Mouse (Mus musculus) gastrocnemius, postnatal 36 days (tissue): ENCODE measurements around the gene Ppp1r18. TPM values are rescaled to one million over a fixed set of nuclear protein-coding genes. Genes with fewer than 3 reads are reported as not detected.
"Not testable (repeated sequence)": the region's sequence is repeated elsewhere in the genome, so short reads cannot be mapped to it uniquely, and the experiment has no call there.

Source experiments
- DNase-seq, 2 experiments: peaks; one replicate each; pipeline ENCODE4 v3.0.0; 2022
- intact Hi-C: fragments of 180-260 bp; cut with DNase I; formaldehyde crosslinking; loops from one replicate; pipeline ENCODE4 v1.15.1; 2025
- total RNA-seq, 2 experiments: library from RNA; stranded (reverse); gene quantifications; 2 replicates each; pipeline ENCODE4 v1.2.3; 2021

Gene Ppp1r18
- total RNA-seq, 2 experiments from 2014 or later = 5.1 to 5.2 TPM

DNA sequence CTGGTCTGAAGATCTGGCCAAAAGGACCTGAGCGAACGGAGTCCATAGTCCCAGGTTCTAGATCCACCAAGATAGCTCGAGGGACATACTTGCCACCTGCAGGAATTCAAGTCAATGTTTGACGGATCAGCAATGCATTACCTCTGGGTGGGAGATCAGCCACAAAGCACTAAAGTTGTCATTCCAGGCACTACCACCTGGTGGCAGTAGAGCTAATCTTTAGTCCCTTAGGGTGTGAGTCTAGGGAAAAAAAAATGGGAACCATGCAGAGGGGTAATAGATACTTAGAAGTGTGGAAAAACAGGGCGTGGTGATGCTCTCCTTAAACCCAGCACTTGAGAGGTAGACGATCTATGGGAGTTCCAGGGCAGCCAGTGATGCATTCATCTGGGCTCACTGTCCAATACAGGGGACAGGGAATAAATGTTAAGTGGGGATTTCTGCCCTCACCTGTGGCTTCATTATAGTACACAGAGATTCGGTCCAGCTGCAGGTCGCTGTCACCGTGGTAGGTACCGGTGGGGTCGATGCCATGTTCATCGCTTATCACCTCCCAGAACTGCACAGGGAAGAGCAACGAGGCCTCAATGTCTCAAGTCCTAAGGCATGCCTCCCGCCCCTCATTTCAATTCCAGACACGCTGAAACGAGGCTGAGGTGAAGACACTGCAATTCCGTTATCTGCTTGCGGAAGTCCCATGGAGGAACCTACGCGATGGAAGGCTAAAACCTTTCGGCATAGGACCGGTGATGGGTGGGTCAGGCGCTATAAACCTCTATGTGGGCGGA lies 29.0 kb upstream of the Ppp1r18 start:
- intact Hi-C loops = loop anchor here (2.0 kb wide), 1 partner anchor 36 kb away; no protein-coding TSS in a partner anchor
- peak; percentile 60 to 79 for DNase-seq

- DNase-seq = peak; percentile 74 to 85
Measured at GRCm38 (mm10) chr17:35836991-35837422, 28.4 kb upstream of the Ppp1r18 start.

GRCm38 (mm10) chr17:35837487-35837886 lies 27.9 kb upstream of the Ppp1r18 start:
- DNase-seq = no peak
- intact Hi-C loops = loop anchor here (2.0 kb wide), 1 partner anchor 35 kb away; no protein-coding TSS in a partner anchor

More at GRCm38 (mm10) chr17:35836991-35837422, 28.4 kb upstream of the Ppp1r18 start:
- intact Hi-C loops = loop anchor here (2.0 kb wide), 1 partner anchor 36 kb away; no protein-coding TSS in a partner anchor

DNA sequence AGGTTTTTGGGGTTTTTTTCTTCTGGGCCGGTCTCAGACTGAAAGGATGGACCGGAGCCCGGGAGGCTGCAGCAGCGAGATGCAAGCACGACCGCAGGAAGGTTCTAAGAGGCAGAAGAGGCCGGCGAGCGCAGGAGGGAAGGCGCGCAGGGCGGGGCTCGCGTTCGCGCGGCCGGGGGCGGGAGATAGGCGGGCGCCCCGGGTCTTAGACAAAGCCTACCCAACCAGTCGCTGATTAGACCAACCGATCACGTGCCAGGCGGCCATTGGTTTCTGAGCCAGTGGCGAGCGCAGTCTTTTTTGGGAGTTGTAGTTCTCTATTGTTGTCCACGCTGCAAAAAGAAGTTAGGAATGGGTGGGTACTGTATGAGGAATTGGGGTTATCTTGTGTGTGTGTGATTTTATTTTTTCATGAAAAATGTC lies 27.3 kb upstream of the Ppp1r18 start, which contains the start of gene Tubb5:
Gene Tubb5 (minus strand): TSS at position 185 of the 423 bp plus-strand sequence.
- peak; percentile 91 to 96 for DNase-seq
- intact Hi-C loops = no loop called here

DNA sequence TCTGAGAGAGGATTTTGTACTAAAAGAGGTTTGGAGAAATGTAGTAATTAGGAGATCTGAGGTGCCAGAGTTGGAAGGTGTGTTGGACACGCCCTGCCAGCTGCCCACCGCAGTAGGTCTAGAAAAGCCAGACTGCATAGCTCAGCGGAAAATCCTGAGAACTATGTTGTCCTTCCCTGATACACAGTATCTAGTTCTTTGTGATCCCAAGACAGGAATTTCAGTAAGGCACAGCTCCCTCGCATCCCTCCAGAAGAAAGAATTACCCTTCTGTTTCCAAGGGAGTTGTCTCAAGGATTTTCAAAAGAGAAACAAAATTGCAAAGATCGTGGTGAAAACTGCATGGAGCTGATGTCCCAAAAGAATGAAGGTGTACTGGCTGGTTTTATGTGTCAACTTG lies 26.8 kb upstream of the Ppp1r18 start:
- intact Hi-C loops = no loop called here
- no peak for DNase-seq

- intact Hi-C loops, DNase-seq: not testable (repeated sequence)
Measured at GRCm38 (mm10) chr17:35839002-35839401, 26.4 kb upstream of the Ppp1r18 start.

- intact Hi-C loops = no loop called here
- no peak for DNase-seq
Measured at GRCm38 (mm10) chr17:35840561-35840960, 24.8 kb upstream of the Ppp1r18 start.

DNA sequence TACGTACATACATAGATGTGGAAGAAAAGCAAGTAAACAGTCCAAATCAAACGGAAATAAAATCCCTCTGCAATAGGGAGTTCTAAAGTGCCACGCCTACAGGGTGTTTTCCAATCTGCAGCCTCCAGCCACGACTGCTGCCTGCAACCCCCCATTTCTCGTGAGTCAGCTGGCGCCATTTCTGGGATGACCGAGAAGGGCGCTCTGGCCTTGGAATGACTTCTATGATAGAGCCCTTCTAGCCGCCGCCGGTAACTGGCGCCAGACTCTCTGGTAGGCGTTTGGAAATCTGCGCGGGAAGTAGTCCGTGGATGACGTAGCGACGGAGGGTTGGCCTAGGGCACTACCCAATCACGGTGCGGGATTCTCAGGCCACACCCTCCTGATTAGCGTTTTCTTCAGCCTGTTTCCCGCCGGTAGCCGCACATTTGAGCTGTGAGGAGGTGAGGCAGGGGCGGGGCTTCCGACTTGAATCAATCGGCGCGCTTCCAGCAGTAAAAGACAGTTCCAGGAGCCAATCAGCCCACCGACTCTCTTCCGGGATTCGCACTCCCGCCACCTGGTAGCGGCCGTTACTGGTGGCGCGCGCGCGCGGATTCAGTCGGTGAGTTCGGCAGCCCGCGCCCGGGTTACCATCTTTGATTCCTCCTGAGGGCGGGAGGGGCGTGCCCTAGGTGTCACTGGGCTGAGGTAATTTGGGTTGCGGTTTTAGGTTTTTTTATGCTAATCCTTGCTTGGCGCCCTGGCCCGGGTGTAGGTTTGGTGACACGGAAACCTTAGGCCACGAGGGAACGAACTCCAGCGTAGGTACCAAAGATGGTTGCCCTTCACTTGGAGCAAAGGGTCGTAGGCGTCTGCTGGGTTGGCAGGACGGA lies 24.1 kb upstream of the Ppp1r18 start, which contains the start of gene Mdc1:
Gene Mdc1 (plus strand): TSS at position 440 of the 875 bp plus-strand sequence.
- intact Hi-C loops = no loop called here

GRCm38 (mm10) chr17:35842006-35842405 lies 23.4 kb upstream of the Ppp1r18 start:
- intact Hi-C loops = no loop called here
- no peak for DNase-seq

More for the DNA sequence above, 24.1 kb upstream of the Ppp1r18 start, which contains the start of gene Mdc1:
- DNase-seq = peak; percentile 98 to 99

DNA sequence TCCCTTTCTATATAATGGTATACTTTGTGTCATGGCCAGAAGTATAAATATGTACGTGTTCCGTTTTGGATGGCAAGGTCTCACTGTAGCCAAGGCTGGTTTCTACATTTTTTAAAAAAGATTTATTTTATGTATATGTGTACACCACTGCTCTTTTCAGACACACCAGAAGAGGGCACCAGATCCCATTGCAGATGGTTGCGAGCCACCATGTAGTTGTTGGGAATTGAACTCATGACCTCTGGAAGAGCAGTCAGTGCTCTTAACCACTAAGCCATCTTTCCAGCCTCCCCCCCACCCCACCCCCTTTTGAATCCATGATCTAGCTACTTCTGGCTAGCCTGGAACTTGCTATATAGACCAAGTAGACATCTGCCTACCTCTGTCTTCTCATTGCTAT lies 21.9 kb upstream of the Ppp1r18 start:
- DNase-seq = no peak

GRCm38 (mm10) chr17:35848112-35848511 lies 17.3 kb upstream of the Ppp1r18 start:
- intact Hi-C loops = no loop called here
- DNase-seq = no peak

More for the DNA sequence above, 21.9 kb upstream of the Ppp1r18 start:
- intact Hi-C loops = no loop called here

DNA sequence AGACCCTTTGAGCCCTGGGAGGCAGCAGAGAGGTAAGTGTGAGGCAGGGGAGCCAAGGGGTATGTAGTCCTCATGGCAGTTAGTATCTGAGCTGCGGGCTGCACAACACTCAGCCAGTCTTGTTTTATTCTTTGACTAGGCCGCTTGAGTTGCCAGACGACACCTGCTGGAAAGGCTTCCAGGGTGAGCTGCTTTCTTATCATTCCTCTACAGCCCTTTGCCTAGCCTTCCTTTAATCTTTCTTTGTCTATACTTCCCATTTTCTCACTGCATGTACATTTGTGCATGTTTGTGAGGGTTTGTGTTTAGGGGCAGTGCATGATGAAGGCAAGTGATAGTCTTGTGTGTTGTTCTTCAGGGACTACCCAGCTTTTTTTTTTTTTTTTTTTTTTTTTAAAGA lies 14.4 kb upstream of the Ppp1r18 start:
- DNase-seq = no peak
- intact Hi-C loops = no loop called here

GRCm38 (mm10) chr17:35859371-35859770 lies 6.0 kb upstream of the Ppp1r18 start:
- no peak for DNase-seq
- intact Hi-C loops = no loop called here

DNA sequence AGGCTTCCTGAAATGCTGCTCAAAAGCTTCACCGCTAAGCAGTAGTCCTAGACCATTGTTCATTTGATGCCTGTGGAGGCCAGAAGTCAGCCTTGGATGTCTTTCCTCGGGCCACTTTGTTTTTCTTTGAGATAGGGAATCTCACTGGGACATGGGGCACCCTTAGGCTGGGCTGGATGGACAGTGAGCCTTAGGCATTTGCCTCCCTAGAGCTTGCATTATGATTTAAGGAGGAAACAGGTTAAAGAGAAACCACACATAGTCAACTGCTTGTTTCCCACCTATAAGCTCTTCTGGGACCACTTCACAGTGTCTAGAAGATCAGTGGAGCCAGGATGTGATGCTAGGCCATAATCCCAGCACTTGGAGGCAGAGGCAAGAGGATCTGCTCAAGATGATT lies 5.6 kb upstream of the Ppp1r18 start:
- DNase-seq = no peak
- intact Hi-C loops = no loop called here

DNA sequence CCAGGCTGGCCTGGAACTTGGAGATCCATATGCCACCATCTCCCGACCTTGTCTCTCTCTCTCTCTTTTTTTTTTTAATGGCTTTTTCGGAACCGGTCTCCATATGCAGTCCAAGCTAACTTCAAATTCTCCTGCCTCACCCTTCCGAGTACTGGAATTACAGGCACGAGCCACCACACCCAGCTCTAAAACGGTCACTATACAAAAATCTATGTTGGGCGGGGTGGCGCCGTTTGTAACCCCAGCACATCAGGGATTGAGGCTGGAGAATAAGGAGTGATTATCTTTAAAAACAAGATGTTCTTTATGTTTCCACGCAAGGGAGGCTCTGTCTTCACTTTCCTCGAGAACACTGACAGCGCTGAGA lies 4.6 kb upstream of the Ppp1r18 start:
- intact Hi-C loops = no loop called here

GRCm38 (mm10) chr17:35861198-35861857 lies 4.1 kb upstream of the Ppp1r18 start, which contains the start of gene Nrm:
Gene Nrm (plus strand): TSS chr17:35861318.
- intact Hi-C loops = no loop called here
- DNase-seq = peak; percentile 87 to 89

More for the DNA sequence above, 4.6 kb upstream of the Ppp1r18 start:
- no peak for DNase-seq

DNA sequence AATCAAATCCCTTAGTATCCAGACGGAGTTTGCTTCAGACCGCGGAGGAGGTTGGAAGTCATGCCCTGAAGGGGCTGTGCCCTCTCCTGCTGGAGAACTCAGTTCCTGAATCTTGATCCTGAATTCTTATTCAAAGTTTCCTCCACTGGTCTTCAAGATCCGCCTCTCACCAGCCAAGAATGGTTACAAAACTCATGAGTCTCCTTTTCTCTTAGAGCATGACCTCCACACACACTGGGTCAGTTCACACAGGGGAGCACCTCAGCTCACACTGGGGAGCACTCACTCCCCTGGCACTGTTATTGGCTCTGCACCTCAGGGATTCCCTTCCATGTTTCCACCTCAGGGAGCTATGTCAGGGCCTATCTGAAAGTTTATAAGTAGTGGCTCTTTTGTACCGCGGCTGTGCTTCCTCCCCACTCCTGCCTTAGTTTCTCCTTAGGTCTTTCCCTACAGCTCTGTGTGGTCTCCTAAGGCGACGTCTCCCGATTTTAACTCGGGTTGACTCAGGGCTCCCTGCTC lies 500 bp upstream of the Ppp1r18 start:
- intact Hi-C loops = no loop called here

DNA sequence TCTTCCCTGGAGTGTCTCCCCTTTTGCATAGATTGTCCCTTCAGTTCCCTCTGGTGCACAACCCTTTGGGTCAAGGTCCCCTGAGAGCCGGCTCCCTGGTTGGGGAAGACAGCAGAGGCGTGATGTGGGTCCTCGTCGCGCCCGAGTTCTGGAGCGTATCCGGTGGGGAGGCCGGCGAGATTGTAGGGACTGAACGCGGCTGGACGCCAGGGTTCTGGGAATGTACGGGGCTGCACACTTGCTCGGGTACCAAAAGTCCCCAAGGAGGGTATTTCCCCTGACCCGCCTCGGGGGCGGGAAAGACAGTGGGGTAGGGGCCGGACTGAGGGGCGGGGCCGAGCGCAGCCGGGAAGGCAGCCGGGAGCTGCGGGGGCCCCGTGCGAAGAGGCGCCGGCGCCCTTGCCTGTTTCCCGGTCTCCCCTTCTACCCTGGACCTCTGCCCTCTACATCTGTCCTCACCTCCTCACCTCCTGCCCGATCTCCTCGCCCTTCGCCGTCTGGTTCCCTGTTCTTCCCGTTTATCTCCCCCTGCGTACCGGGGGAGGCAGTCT lies 963 bp downstream of the Ppp1r18 start:
- peak; percentile 69 to 70 for DNase-seq
- intact Hi-C loops = no loop called here

More for the DNA sequence above, 500 bp upstream of the Ppp1r18 start:
- no peak for DNase-seq
